Mouse (Mus musculus): Measurements from ENCODE around the gene Tmem141. TPM values are rescaled to one million over a fixed set of nuclear protein-coding genes. Genes with fewer than 3 reads are reported as not detected.

The Tmem141 gene
- total and polyA plus RNA-seq, 3 experiments = 6.2 to 11.1 (median 7.7) TPM

- Histone ChIP-seq H3K79me2 (replicated peaks; ENCODE audit: control insufficient read depth, extremely low read depth, insufficient read depth, poor library complexity, severe bottlenecking) (no peaks in the 10 kb centered on the region), H3K36me3 (replicated peaks in 1 of 2; ENCODE audit: control insufficient read depth in 1 of 2, insufficient read depth in 1 of 2, low read length in 1 of 2) (peaks cover 46 to 80% of the 10 kb centered on the region in 2 experiments), H3K9ac (ENCODE audit: insufficient read depth, low read depth) (no peak overlapping the region), H3K27me3 (replicated peaks) (no peaks in the 10 kb centered on the region), H3K4me1 (ENCODE audit: control insufficient read depth in 1 of 2, insufficient read depth in 2 of 2) (peaks cover 5 to 24% of the 10 kb centered on the region in 2 experiments; a peak in 3 of 4 replicates), H3K27ac (ENCODE audit: insufficient read depth, low read depth) (no peak overlapping the region), H3K4me2 (ENCODE audit: insufficient read depth, low read depth, poor library complexity, severe bottlenecking) (no peak overlapping the region), H3K9me3 (replicated peaks; ENCODE audit: low read length) (peaks cover 33% of the 10 kb centered on the region), H3K4me3 (replicated peaks in 1 of 3; ENCODE audit: low read depth in 2 of 3, low read length in 2 of 3, poor library complexity in 1 of 3) (no peak overlapping the region)
- DNase-seq (ENCODE audit: extremely low read depth) = no peak
- in situ Hi-C loops (cut with MboI; ENCODE audit: low pct_ligation_motif_present, low pct_unique_long_range_greater_than_20kb, low sequenced_read_pairs) (no loop called here), dilution Hi-C loops (cut with MboI; ENCODE audit: extremely low pct_ligation_motif_present, extremely low pct_unique_long_range_greater_than_20kb, low sequenced_read_pairs) (no loop called here)
- TF ChIP-seq KAT2A (IDR thresholded peaks at IDR 0.05; ENCODE audit: insufficient replicate concordance, low read length) (no peak), BHLHE40 (IDR thresholded peaks at IDR 0.05; ENCODE audit: low read depth, low read length) (no peak), UBTF (IDR thresholded peaks at IDR 0.05; ENCODE audit: low read depth, low read length) (no peak), NELFE (IDR thresholded peaks at IDR 0.05; ENCODE audit: low read depth, low read length) (no peak), EP300 (IDR thresholded peaks at IDR 0.05; ENCODE audit: low read length) (no peak), POLR2A (IDR thresholded peaks at IDR 0.05; ENCODE audit: low read depth, low read length) (no peak), JUN (IDR thresholded peaks at IDR 0.05; ENCODE audit: insufficient read depth, low read depth, low read length) (no peak), RAD21 (IDR thresholded peaks at IDR 0.05; ENCODE audit: low read depth, low read length) (no peak), ELF1 (IDR thresholded peaks at IDR 0.05; ENCODE audit: low read depth, low read length) (no peak), ZNF384 (IDR thresholded peaks at IDR 0.05; ENCODE audit: low read depth, low read length) (no peak), MAX (IDR thresholded peaks at IDR 0.05; ENCODE audit: low read length) (no peak), CHD1 (IDR thresholded peaks at IDR 0.05; ENCODE audit: low read depth, low read length) (no peak), MEF2A (IDR thresholded peaks at IDR 0.05; ENCODE audit: borderline replicate concordance, low read depth, low read length) (no peak), ETS1 (conservative IDR thresholded peaks at IDR 0.05; ENCODE audit: low read depth, low read length) (no peak), ZMIZ1 (IDR thresholded peaks at IDR 0.05; ENCODE audit: low read depth, low read length) (no peak), USF2 (conservative IDR thresholded peaks at IDR 0.05; ENCODE audit: low read depth, low read length) (no peak), CHD2 (IDR thresholded peaks at IDR 0.05; ENCODE audit: low read length) (no peak), MYC (IDR thresholded peaks at IDR 0.05; ENCODE audit: low read depth, low read length) (no peak), TBP (conservative IDR thresholded peaks at IDR 0.05; ENCODE audit: low read depth, low read length) (no peak)
Measured at GRCm38 (mm10) chr2:25581901-25582301, 39.9 kb downstream of the Tmem141 start.

- H3K9ac ChIP-seq (ENCODE audit: insufficient read depth, low read depth) = no peak within 1 kb of the TSS
- no peaks in the 10 kb centered on the region for H3K27me3 ChIP-seq (replicated peaks)
- H3K27ac ChIP-seq (ENCODE audit: insufficient read depth, low read depth) = no peak within 1 kb of the TSS
- DNase-seq (ENCODE audit: extremely low read depth) = peak; percentile 76
- H3K4me3 ChIP-seq (replicated peaks in 1 of 3; ENCODE audit: low read depth in 2 of 3, low read length in 2 of 3, poor library complexity in 1 of 3) = peak within 1 kb of the TSS; percentile 57 to 60 (median 59)
- in situ Hi-C loops (cut with MboI; ENCODE audit: low pct_ligation_motif_present, low pct_unique_long_range_greater_than_20kb, low sequenced_read_pairs) = no loop called here
- peaks cover 5 to 24% of the 10 kb centered on the region in 2 experiments; a peak in 3 of 4 replicates for H3K4me1 ChIP-seq (ENCODE audit: control insufficient read depth in 1 of 2, insufficient read depth in 2 of 2)
- peak within 1 kb of the TSS; percentile 34 for H3K4me2 ChIP-seq (ENCODE audit: insufficient read depth, low read depth, poor library complexity, severe bottlenecking)
- no peaks in the 10 kb centered on the region for H3K79me2 ChIP-seq (replicated peaks; ENCODE audit: control insufficient read depth, extremely low read depth, insufficient read depth, poor library complexity, severe bottlenecking)
- H3K9me3 ChIP-seq (replicated peaks; ENCODE audit: low read length) = peaks cover 37% of the 10 kb centered on the region
- dilution Hi-C loops (cut with MboI; ENCODE audit: extremely low pct_ligation_motif_present, extremely low pct_unique_long_range_greater_than_20kb, low sequenced_read_pairs) = no loop called here
- peaks cover 47 to 78% of the 10 kb centered on the region in 2 experiments for H3K36me3 ChIP-seq (replicated peaks in 1 of 2; ENCODE audit: control insufficient read depth in 1 of 2, insufficient read depth in 1 of 2, low read length in 1 of 2)
- TF ChIP-seq PAX5 (IDR thresholded peaks at IDR 0.05; ENCODE audit: low read length) = no peak
- peak; percentile 35; the same call in 1 of the 2 replicates for TF ChIP-seq TCF12 (IDR thresholded peaks at IDR 0.05; ENCODE audit: low read depth, low read length)
- no peak for TF ChIP-seq NRF1 (IDR thresholded peaks at IDR 0.05; ENCODE audit: low read depth, low read length)
- no peak; the same call in 1 of the 2 replicates for TF ChIP-seq SMC3 (IDR thresholded peaks at IDR 0.05; ENCODE audit: low read depth, low read length)
- no peak for TF ChIP-seq BHLHE40 (IDR thresholded peaks at IDR 0.05; ENCODE audit: low read depth, low read length)
- no peak for TF ChIP-seq HCFC1 (IDR thresholded peaks at IDR 0.05; ENCODE audit: low read depth, low read length)
- 0 out of 2 replicates have a peak, but pooled peaks have one; percentile 64 for TF ChIP-seq POLR2AphosphoS2 (IDR thresholded peaks at IDR 0.05; ENCODE audit: low read depth, low read length)
- no peak for TF ChIP-seq ETS1 (conservative IDR thresholded peaks at IDR 0.05; ENCODE audit: low read depth, low read length)
- no peak for TF ChIP-seq MAFK (IDR thresholded peaks at IDR 0.05; ENCODE audit: insufficient replicate concordance, low read length)
- no peak for TF ChIP-seq TBP (conservative IDR thresholded peaks at IDR 0.05; ENCODE audit: low read depth, low read length)
- no peak for TF ChIP-seq ZC3H11A (IDR thresholded peaks at IDR 0.05; ENCODE audit: low read depth, low read length)
- TF ChIP-seq MXI1 (IDR thresholded peaks at IDR 0.05; ENCODE audit: low read depth, low read length) = no peak; the same call in 1 of the 2 replicates
- TF ChIP-seq RAD21 (IDR thresholded peaks at IDR 0.05; ENCODE audit: low read depth, low read length) = peak; percentile 49
- no peak for TF ChIP-seq IRF4 (IDR thresholded peaks at IDR 0.05; ENCODE audit: low read depth, low read length)
- TF ChIP-seq MYC (IDR thresholded peaks at IDR 0.05; ENCODE audit: low read depth, low read length) = no peak
- no peak for TF ChIP-seq UBTF (IDR thresholded peaks at IDR 0.05; ENCODE audit: low read depth, low read length)
- no peak for TF ChIP-seq RCOR1 (conservative IDR thresholded peaks at IDR 0.05; ENCODE audit: low read depth, low read length)
- no peak; the same call in 1 of the 2 replicates for TF ChIP-seq CHD2 (IDR thresholded peaks at IDR 0.05; ENCODE audit: low read length)
- no peak for TF ChIP-seq KAT2A (IDR thresholded peaks at IDR 0.05; ENCODE audit: insufficient replicate concordance, low read length)
- TF ChIP-seq MAZ (IDR thresholded peaks at IDR 0.05; ENCODE audit: low read depth, low read length) = no peak
- TF ChIP-seq ZMIZ1 (IDR thresholded peaks at IDR 0.05; ENCODE audit: low read depth, low read length) = no peak; the same call in 1 of the 2 replicates
Measured at GRCm38 (mm10) chr2:25581294-25581864, 40.4 kb downstream of the Tmem141 start, which contains the start of gene Ajm1. Ajm1 (minus strand) TSS chr2:25581757.
